Mouse (Mus musculus): ENCODE data around the gene Tmem126b. TPM values are rescaled to one million over a fixed set of nuclear protein-coding genes. Genes with fewer than 3 reads are reported as not detected.

Gene Tmem126b
- total RNA-seq (2018; cell fraction: chromatin; rRNA removed), result 10 to 100 TPM in 13 of 26 experiments, 1 to 10 TPM in 13; 1.7 to 51.6 (median 10.3) TPM
- 10 to 100 TPM in 25 of 26 experiments, 1 to 10 TPM in 1; 9.5 to 38.5 (median 30.1) TPM for total RNA-seq (2018; cell fraction: cytosol; rRNA removed)
- 10 to 100 TPM in 13 of 26 experiments, 1 to 10 TPM in 13; 4.0 to 55.6 (median 9.8) TPM for total RNA-seq (2018; cell fraction: nucleus; rRNA removed)
- 33.9 to 61.1 TPM (median 48.0 TPM) in 3 replicates for polyA plus RNA-seq (2018)

GRCm38 (mm10) chr7:90475793-90476312 lies at the start of gene Tmem126b:
Gene Tmem126b (minus strand): TSS chr7:90476001.
- Histone ChIP-seq H3K79me2 (ENCODE audit: inconsistent target) (peaks cover 42% of the 10 kb centered on the region), H3K36me3 (ENCODE audit: inconsistent target) (peaks cover 3% of the 10 kb centered on the region; the same call in 1 of the 2 replicates), H3K4me3 (ENCODE audit: inconsistent target) (peak within 1 kb of the TSS; percentile 89), H3K27ac (peak within 1 kb of the TSS; percentile 89)
- WGBS (ENCODE audit: missing documents), result under 1% methylated on average over 34 of the region's 36 CpGs

- no peak overlapping the region for H3K27ac ChIP-seq
- H3K36me3 ChIP-seq (ENCODE audit: inconsistent target), result no peaks in the 10 kb centered on the region
- H3K79me2 ChIP-seq (ENCODE audit: inconsistent target), result no peaks in the 10 kb centered on the region
- no peak overlapping the region for H3K4me3 ChIP-seq (ENCODE audit: inconsistent target)
Measured at GRCm38 (mm10) chr7:90512293-90512692, 36.5 kb upstream of the Tmem126b start.

- Histone ChIP-seq H3K27ac (no peak overlapping the region), H3K36me3 (ENCODE audit: inconsistent target) (no peaks in the 10 kb centered on the region), H3K79me2 (ENCODE audit: inconsistent target) (no peaks in the 10 kb centered on the region), H3K4me3 (ENCODE audit: inconsistent target) (no peak overlapping the region)
- 78% methylated on average over 3 of the region's 3 CpGs for WGBS (ENCODE audit: missing documents)
Measured at GRCm38 (mm10) chr7:90508124-90508523, 32.3 kb upstream of the Tmem126b start.

GRCm38 (mm10) chr7:90482607-90483006 lies 6.8 kb upstream of the Tmem126b start:
- H3K36me3 ChIP-seq (ENCODE audit: inconsistent target), result no peaks in the 10 kb centered on the region
- 78% methylated on average over 2 of the region's 2 CpGs for WGBS (ENCODE audit: missing documents)
- H3K27ac ChIP-seq, result peak overlapping the region; percentile 38
- no peak overlapping the region for H3K4me3 ChIP-seq (ENCODE audit: inconsistent target)
- H3K79me2 ChIP-seq (ENCODE audit: inconsistent target), result no peaks in the 10 kb centered on the region

- Histone ChIP-seq H3K36me3 (ENCODE audit: inconsistent target) (no peaks in the 10 kb centered on the region; the same call in 1 of the 2 replicates), H3K79me2 (ENCODE audit: inconsistent target) (peaks cover 36% of the 10 kb centered on the region), H3K27ac (peak within 1 kb of the TSS; percentile 89), H3K4me3 (ENCODE audit: inconsistent target) (peak within 1 kb of the TSS; percentile 89)
- whole genome bisulfite sequencing (ENCODE audit: missing documents), result 2% methylated on average over 32 of the region's 32 CpGs
Measured at GRCm38 (mm10) chr7:90476313-90477245, 778 bp upstream of the Tmem126b start, which contains the start of gene Dlg2. Gene Dlg2 (plus strand): TSS chr7:90476672.

- H3K36me3 ChIP-seq (ENCODE audit: inconsistent target), result peaks cover 19% of the 10 kb centered on the region; the same call in 1 of the 2 replicates
- H3K27ac ChIP-seq, result no peak overlapping the region
- H3K79me2 ChIP-seq (ENCODE audit: inconsistent target), result peaks cover 42% of the 10 kb centered on the region
- H3K4me3 ChIP-seq (ENCODE audit: inconsistent target), result no peak overlapping the region
- WGBS (ENCODE audit: missing documents), result 26% methylated on average over 2 of the region's 2 CpGs
Measured at GRCm38 (mm10) chr7:90473511-90473910, 2.3 kb downstream of the Tmem126b start.

GRCm38 (mm10) chr7:90461441-90461840 lies 14.4 kb downstream of the Tmem126b start:
- WGBS (ENCODE audit: missing documents), result 100% methylated on average over 2 of the region's 5 CpGs
- no peaks in the 10 kb centered on the region for H3K36me3 ChIP-seq (ENCODE audit: inconsistent target)
- peaks cover 5% of the 10 kb centered on the region for H3K79me2 ChIP-seq (ENCODE audit: inconsistent target)
- no peak overlapping the region for H3K27ac ChIP-seq
- no peak overlapping the region for H3K4me3 ChIP-seq (ENCODE audit: inconsistent target)

GRCm38 (mm10) chr7:90460930-90461329 lies 14.9 kb downstream of the Tmem126b start:
- Histone ChIP-seq H3K4me3 (ENCODE audit: inconsistent target) (no peak overlapping the region), H3K79me2 (ENCODE audit: inconsistent target) (peaks cover 10% of the 10 kb centered on the region), H3K27ac (no peak overlapping the region), H3K36me3 (ENCODE audit: inconsistent target) (no peaks in the 10 kb centered on the region)
- 21% methylated on average over 13 of the region's 14 CpGs for WGBS (ENCODE audit: missing documents)

GRCm38 (mm10) chr7:90460330-90460729 lies 15.5 kb downstream of the Tmem126b start:
- H3K27ac ChIP-seq, result no peak overlapping the region
- no peak overlapping the region for H3K4me3 ChIP-seq (ENCODE audit: inconsistent target)
- 78% methylated on average over 10 of the region's 10 CpGs for WGBS (ENCODE audit: missing documents)
- H3K79me2 ChIP-seq (ENCODE audit: inconsistent target), result peaks cover 16% of the 10 kb centered on the region
- no peaks in the 10 kb centered on the region for H3K36me3 ChIP-seq (ENCODE audit: inconsistent target)

- WGBS (ENCODE audit: missing documents), result 4% methylated on average over 10 of the region's 10 CpGs
- peaks cover 37% of the 10 kb centered on the region for H3K79me2 ChIP-seq (ENCODE audit: inconsistent target)
- H3K27ac ChIP-seq, result peak overlapping the region; percentile 82
- no peaks in the 10 kb centered on the region for H3K36me3 ChIP-seq (ENCODE audit: inconsistent target)
- peak overlapping the region; percentile 83 for H3K4me3 ChIP-seq (ENCODE audit: inconsistent target)
Measured at GRCm38 (mm10) chr7:90457517-90457916, 18.3 kb downstream of the Tmem126b start.

- H3K4me3 ChIP-seq (ENCODE audit: inconsistent target), result peak within 1 kb of the TSS; percentile 83
- under 1% methylated on average over 41 of the region's 41 CpGs for WGBS (ENCODE audit: missing documents)
- peak within 1 kb of the TSS; percentile 82 for H3K27ac ChIP-seq
- peaks cover 42% of the 10 kb centered on the region for H3K79me2 ChIP-seq (ENCODE audit: inconsistent target)
- H3K36me3 ChIP-seq (ENCODE audit: inconsistent target), result no peaks in the 10 kb centered on the region; the same call in 1 of the 2 replicates
Measured at GRCm38 (mm10) chr7:90456845-90457468, 18.8 kb downstream of the Tmem126b start, which contains the start of gene Tmem126a. Gene Tmem126a (minus strand): TSS chr7:90457229.

GRCm38 (mm10) chr7:90456149-90456844 lies 19.5 kb downstream of the Tmem126b start:
- Histone ChIP-seq H3K79me2 (ENCODE audit: inconsistent target) (peaks cover 48% of the 10 kb centered on the region), H3K27ac (peak overlapping the region; percentile 82), H3K36me3 (ENCODE audit: inconsistent target) (peaks cover 5% of the 10 kb centered on the region; the same call in 1 of the 2 replicates), H3K4me3 (ENCODE audit: inconsistent target) (peak overlapping the region; percentile 83)
- 27% methylated on average over 7 of the region's 7 CpGs for WGBS (ENCODE audit: missing documents)

GRCm38 (mm10) chr7:90444206-90444605 lies 31.6 kb downstream of the Tmem126b start:
- Histone ChIP-seq H3K79me2 (ENCODE audit: inconsistent target) (peaks cover 57% of the 10 kb centered on the region), H3K36me3 (ENCODE audit: inconsistent target) (peaks cover 17% of the 10 kb centered on the region; the same call in 1 of the 2 replicates), H3K27ac (peak overlapping the region; percentile 33), H3K4me3 (ENCODE audit: inconsistent target) (peak overlapping the region; percentile 68)
- WGBS (ENCODE audit: missing documents), result 5% methylated on average over 6 of the region's 6 CpGs

Data from macrophage (primary cell).